Mouse (Mus musculus): ENCODE measurements around the gene Htr3a. TPM values are rescaled to one million over a fixed set of nuclear protein-coding genes. Genes with fewer than 3 reads are reported as not detected.

The Htr3a gene
- polyA plus RNA-seq, 1 experiment, result not detected

GRCm38 (mm10) chr9:48857944-48858343 is 53.0 kb downstream of the Htr3a start:
- Histone ChIP-seq H3K4me1 (ENCODE audit: control insufficient read depth, insufficient read depth, low read length) (no peaks in the 10 kb centered on the region), H3K27ac (ENCODE audit: insufficient read depth, low read length) (no peak overlapping the region), H3K4me3 (ENCODE audit: insufficient read depth, low read length) (no peak overlapping the region)
- TF ChIP-seq CTCF (IDR thresholded peaks at IDR 0.05; ENCODE audit: borderline replicate concordance, insufficient read depth, low read length), result no peak
- TF ChIP-seq POLR2A (IDR thresholded peaks at IDR 0.05; ENCODE audit: low read depth, low read length), result no peak

- H3K27ac ChIP-seq (ENCODE audit: insufficient read depth, low read length), result no peak overlapping the region
- TF ChIP-seq POLR2A (IDR thresholded peaks at IDR 0.05; ENCODE audit: low read depth, low read length) (no peak), CTCF (IDR thresholded peaks at IDR 0.05; ENCODE audit: borderline replicate concordance, insufficient read depth, low read length) (no peak)
Observed at GRCm38 (mm10) chr9:48856240-48856639, 54.7 kb downstream of the Htr3a start.

GRCm38 (mm10) chr9:48849531-48849930 is 61.4 kb downstream of the Htr3a start:
- Histone ChIP-seq H3K4me1 (ENCODE audit: control insufficient read depth, insufficient read depth, low read length) (no peaks in the 10 kb centered on the region), H3K27ac (ENCODE audit: insufficient read depth, low read length) (no peak overlapping the region), H3K4me3 (ENCODE audit: insufficient read depth, low read length) (no peak overlapping the region)
- TF ChIP-seq CTCF (IDR thresholded peaks at IDR 0.05; ENCODE audit: borderline replicate concordance, insufficient read depth, low read length) (no peak), POLR2A (IDR thresholded peaks at IDR 0.05; ENCODE audit: low read depth, low read length) (no peak)

More at GRCm38 (mm10) chr9:48856240-48856639, 54.7 kb downstream of the Htr3a start:
- Histone ChIP-seq H3K4me3 (ENCODE audit: insufficient read depth, low read length) (no peak overlapping the region), H3K4me1 (ENCODE audit: control insufficient read depth, insufficient read depth, low read length) (no peaks in the 10 kb centered on the region)

Other genes starting within 250 kb of the Htr3a start
- gene Zbtb16, start 74.9 kb downstream of the Htr3a start, polyA plus RNA-seq (2011; ENCODE audit: insufficient read length, low read depth, missing spikeins), result not detected in 2 replicates
- not detected in 2 replicates for gene Htr3b, start 53.9 kb upstream of the Htr3a start, polyA plus RNA-seq (2011; ENCODE audit: insufficient read length, low read depth, missing spikeins)
- gene Usp28, start 74.3 kb upstream of the Htr3a start, polyA plus RNA-seq (2011; ENCODE audit: insufficient read length, low read depth, missing spikeins), result 20.7 and 22.5 TPM in 2 replicates
- 23.4 and 24.0 TPM in 2 replicates for gene Zw10, start 144.5 kb upstream of the Htr3a start, polyA plus RNA-seq (2011; ENCODE audit: insufficient read length, low read depth, missing spikeins)
- not detected in 2 replicates for gene Tmprss5, start 170.2 kb upstream of the Htr3a start, polyA plus RNA-seq (2011; ENCODE audit: insufficient read length, low read depth, missing spikeins)